Mouse (Mus musculus): Measurements from ENCODE around the gene Aldoc.

The Aldoc gene

DNA sequence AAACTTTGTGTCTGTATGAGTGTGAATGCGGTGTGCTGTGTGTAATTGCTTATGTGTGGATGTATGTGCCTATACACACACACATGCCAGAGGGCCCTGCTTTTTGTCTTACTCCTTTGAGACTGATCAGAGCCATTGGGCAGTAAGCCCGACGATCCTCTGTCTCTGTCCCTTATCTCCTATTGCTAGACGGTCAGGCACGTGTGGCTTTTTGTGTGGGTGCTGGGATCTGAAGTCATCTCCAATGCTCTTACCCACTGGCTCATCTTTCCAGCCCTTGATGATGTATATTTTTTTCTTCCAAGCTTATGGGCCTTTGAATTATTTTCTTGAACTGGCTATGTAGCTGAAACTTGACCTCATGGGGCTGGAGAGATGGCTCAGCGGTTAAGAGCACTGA, 32.1 kb downstream of the Aldoc start:
- in situ Hi-C loops (cut with MboI; ENCODE audit: low pct_unique_long_range_greater_than_20kb in 1 of 2, low sequenced_read_pairs in 2 of 2, unreplicated experiment in 1 of 2): no loop called here

DNA sequence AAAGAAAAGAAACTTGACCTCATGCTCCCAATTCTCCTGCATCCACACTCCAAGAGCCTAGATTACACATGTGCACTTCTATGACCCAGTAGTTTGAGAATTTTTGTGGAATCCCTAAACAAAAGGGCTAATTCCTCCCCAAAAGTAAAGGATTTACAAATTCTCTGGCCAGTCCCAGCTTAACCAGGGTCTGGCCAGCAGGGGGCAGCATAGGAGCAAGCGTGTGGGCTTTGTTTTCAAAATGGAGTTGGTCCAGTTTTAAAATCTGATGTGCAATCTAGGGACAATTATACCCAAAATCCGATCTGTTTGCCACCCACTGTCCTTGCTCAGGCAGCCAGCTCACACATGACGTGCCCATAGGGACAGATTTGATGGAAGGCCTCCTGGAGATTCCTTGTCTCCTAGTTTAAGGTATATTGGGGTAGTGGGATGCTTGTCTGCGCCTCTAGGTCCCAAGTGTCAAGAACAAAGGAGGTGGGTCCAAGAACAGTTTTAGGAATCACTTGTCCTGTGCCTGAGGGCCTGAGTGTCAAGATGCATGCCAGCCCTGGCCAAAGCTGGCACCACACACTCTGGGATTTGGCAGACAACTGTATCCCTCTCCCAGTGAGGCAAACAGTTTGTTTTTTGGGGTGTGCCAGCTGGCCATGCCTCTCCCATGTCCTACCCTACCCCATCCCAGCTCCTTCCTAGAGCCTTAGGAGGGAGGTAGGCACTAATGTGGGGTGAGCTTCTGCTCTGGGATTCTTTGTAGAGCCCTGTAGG, 32.9 kb downstream of the Aldoc start:
- in situ Hi-C loops (cut with MboI; ENCODE audit: low pct_unique_long_range_greater_than_20kb in 1 of 2, low sequenced_read_pairs in 2 of 2, unreplicated experiment in 1 of 2): no loop called here

DNA sequence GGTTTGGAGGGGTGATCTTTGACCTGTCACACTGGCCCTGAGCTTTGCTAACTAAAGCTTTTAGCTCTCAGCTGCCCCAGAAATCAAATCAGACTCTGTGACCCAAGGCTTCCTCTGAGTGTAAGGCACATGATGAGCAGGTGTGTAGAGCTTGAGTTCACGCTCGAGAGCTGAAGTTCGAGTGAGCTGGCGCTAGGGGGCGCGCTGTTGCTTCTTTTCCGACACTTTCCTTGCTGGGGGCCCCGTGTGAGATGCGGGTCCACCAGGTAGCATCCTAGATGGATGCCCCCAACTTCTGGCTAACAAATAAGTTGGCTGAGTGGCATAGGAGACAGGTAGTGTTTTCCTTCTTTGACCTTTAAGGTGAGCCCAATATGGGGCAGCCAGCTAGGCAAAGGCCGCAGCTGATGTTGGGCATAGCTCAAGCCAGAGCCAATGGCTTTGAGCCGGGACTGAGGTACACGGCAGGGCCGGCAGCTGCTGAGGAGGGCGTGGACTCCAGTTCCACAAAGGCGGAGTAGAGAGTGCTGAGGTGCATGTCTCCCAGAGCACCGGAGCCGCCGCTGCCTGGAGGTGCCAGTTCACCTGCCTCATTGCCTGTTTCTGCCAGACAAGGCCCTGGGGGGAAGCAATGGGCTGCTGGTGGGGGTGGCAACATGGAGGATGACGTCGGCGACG, 35.7 kb downstream of the Aldoc start:
- in situ Hi-C loops (cut with MboI; ENCODE audit: low pct_unique_long_range_greater_than_20kb in 1 of 2, low sequenced_read_pairs in 2 of 2, unreplicated experiment in 1 of 2): no loop called here

DNA sequence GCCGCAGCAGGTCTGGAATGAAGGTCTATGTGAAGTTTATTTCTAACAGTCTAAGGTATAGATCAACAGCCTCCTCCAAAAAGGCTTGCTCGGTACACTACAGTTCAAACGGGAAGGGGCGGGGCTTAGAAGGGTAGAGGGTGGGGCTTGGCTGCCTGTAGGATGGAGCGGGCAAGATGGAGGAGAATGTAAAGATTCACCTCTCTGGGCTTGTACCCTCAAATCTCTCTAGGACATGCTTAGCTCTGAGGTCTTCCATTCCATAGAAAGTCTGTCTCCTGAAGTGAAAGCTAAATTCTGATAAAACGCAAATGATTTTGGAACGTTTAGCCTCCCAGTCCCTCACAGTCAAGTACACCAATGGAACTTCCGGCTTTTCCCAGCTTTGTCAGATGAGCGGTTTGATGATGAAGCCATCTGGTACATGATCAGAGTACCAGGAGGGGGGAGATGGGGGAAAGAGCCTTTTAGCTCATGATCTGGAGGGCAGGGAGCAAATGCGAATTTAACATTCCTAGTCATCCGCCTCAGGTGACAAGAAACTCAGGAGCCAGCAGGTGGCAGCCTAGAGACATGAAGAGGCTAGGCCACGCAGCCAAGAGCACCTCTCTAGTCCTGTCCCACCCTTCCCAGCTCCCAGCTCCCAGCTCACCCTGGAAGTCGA, 37.5 kb downstream of the Aldoc start:
- in situ Hi-C loops (cut with MboI; ENCODE audit: low pct_unique_long_range_greater_than_20kb in 1 of 2, low sequenced_read_pairs in 2 of 2, unreplicated experiment in 1 of 2): loop anchor here in 1 of 2 experiments (5.0 kb wide), 2 partner anchors 42 to 82 kb away; no protein-coding TSS in a partner anchor

DNA sequence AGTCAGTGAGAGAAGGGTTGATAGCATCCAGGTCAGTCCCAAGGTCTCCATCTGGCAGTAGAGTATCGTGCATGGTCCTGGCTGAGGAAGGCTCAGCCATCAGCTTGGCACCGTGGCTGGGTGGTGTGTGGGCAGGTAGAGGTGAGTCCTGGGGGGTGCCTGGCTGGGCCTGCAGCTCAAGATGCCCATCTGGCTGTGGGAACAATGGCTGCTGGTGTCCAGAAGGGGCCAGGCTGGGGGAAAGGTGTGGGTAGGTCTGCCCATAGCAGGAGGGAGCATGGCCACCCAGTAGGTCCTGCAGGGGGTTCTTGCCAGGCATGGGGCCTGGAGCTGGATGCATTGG, 38.0 kb downstream of the Aldoc start:
- in situ Hi-C loops (cut with MboI; ENCODE audit: low pct_unique_long_range_greater_than_20kb in 1 of 2, low sequenced_read_pairs in 2 of 2, unreplicated experiment in 1 of 2): loop anchor here in 1 of 2 experiments (5.0 kb wide), 2 partner anchors 42 to 82 kb away; no protein-coding TSS in a partner anchor

DNA sequence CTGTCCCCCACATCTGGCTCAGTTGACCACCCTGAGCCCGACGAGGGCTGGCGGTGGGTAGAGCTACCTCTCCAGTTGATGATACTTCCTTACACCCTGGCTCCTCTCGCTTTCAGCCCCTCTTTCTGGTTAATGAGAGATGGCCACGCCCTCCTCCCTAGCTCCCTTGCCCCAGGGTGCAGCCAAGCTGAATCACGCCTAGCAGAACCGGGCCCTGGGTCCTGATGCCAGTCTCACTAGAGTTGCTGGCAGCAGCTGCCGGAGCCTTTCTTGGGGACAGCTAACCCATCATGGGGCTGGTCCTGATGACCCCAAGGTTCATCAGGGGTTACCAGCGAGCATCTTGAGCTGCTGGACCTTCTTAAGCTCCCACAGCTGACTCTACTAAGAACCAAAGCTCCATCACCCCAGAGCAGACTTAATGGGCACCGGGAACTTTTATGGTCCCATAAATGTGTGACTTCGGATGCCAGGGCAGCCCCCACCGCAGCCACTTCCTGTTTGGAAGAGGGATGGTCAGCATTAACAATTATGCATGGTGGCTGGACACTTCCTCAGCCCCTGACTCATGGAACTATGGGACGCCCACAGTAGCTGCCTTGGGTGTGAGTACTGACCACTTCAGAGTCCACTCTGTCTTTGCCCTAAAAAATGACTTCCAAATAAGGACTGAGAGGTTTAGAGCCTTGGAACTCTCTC, 40.7 kb downstream of the Aldoc start:
- in situ Hi-C loops (cut with MboI; ENCODE audit: low pct_unique_long_range_greater_than_20kb in 1 of 2, low sequenced_read_pairs in 2 of 2, unreplicated experiment in 1 of 2): loop anchor here in 1 of 2 experiments (5.0 kb wide), 2 partner anchors 39 to 79 kb away; no protein-coding TSS in a partner anchor

DNA sequence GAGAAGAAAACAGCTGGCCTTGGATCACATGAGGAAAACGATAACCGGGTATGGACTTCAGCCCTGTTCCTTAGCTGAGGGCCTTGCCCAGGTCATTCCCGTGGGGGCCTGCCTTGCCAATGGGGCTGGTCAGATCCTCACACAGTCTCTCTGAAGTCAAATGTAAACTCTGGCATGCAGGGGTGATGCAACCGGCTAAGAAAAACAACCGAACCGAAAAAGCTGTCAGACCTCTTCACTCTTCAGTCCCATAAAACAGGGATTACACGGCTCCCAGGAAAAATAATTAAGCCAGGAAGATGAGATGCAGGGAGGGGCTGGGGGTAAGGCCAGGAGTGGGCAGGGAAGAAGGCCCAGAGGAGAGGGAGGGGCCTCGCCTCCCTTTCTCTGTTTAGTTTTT, 41.3 kb downstream of the Aldoc start:
- in situ Hi-C loops (cut with MboI; ENCODE audit: low pct_unique_long_range_greater_than_20kb in 1 of 2, low sequenced_read_pairs in 2 of 2, unreplicated experiment in 1 of 2): loop anchor here in 1 of 2 experiments (5.0 kb wide), 2 partner anchors 38 to 78 kb away; no protein-coding TSS in a partner anchor

DNA sequence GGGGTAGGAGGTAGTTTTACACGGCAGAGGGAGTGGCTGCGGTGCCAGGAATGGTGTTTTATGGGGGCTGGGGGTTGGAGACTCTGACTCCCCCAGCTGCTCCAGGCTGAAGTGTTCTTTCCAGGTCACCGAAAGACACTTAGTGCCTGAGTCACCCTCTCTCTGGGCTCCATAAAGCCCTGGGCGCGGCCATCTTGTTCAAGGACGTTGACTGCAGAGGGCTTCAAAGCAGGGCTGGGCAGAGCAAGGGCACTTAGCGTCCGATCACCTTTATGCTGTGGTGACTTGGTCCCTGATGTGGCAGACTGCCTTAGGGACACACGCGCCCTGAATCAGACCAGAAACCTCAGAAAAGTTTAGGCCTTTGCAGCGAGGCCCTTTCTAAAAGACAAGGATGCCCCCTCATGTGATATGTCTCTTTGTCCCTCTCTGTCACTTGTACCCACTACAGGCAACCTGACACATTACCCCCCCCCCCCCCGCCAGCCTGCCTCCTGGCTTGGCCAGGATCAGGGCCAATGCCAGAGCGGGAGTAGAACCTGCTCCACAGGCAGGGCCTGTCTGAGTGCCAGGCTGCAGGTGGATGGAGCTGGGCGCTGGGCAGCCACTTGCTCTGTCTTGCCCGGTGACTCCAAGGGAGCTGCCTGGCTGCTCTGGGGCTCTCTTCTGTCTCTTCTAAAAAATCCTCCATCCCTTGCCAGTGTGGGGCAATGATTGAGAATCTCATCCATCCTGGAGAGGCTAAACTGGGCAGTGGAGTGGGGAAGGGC, 44.9 kb downstream of the Aldoc start:
- in situ Hi-C loops (cut with MboI; ENCODE audit: low pct_unique_long_range_greater_than_20kb in 1 of 2, low sequenced_read_pairs in 2 of 2, unreplicated experiment in 1 of 2): no loop called here

DNA sequence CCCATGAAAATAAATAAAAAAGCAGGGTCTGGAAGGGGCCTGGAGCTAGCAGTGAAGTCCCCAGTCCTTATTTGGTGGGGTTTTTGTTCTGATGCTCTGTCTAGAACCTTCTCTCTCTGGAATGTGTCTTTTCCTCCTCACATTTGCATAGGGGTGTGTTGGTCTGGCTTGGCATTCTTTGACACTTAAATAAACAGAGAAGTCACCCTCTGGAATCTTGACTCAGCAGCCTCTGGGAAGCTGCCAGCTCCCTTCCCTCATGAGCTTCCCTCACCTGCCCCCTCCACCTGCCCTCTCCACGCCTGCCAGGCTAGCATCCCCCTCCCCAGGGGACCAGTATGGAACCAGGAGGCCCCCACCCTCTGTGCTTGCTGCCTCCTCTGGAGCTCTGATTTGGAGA, 47.6 kb downstream of the Aldoc start:
- in situ Hi-C loops (cut with MboI; ENCODE audit: low pct_unique_long_range_greater_than_20kb in 1 of 2, low sequenced_read_pairs in 2 of 2, unreplicated experiment in 1 of 2): no loop called here

DNA sequence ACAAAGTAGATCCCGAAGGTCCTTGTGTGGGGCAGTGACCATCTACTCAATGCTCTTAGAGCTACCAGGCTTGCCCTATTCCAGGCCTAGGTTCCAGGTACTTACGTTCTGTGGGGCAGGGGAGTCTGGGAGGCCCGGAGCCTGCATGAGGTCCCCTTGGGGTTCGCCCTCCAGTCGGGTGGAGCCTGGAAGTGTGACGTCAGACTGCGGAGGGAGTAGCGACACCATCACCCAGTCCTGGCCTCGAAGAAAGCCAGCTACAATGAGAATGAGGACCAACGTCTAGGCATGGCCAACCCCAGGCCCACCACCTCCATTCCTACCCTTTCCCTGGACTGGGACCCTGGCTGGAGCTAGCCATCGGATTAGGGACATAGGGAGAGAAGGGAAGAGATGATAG, 48.9 kb downstream of the Aldoc start:
- in situ Hi-C loops (cut with MboI; ENCODE audit: low pct_unique_long_range_greater_than_20kb in 1 of 2, low sequenced_read_pairs in 2 of 2, unreplicated experiment in 1 of 2): no loop called here

DNA sequence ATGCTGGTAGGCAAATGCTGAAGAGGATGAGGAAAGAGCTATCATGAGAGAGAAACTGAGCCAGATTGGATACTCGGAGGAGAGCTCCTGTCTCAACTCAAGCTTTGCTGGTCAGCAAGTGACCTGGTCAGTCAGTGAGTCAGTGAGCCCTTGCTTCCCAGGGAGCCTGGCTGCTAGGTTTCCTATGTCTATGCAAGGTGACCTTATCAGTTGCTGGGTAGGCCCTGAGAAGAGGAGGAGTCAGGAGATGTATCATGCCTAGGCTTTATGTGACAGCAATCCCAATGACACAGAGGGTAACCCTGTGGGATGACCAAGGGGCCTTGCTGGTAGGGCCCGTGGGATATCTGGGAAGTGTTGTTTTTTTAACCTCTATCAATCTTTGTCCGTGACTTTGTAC, 49.4 kb downstream of the Aldoc start:
- in situ Hi-C loops (cut with MboI; ENCODE audit: low pct_unique_long_range_greater_than_20kb in 1 of 2, low sequenced_read_pairs in 2 of 2, unreplicated experiment in 1 of 2): no loop called here

DNA sequence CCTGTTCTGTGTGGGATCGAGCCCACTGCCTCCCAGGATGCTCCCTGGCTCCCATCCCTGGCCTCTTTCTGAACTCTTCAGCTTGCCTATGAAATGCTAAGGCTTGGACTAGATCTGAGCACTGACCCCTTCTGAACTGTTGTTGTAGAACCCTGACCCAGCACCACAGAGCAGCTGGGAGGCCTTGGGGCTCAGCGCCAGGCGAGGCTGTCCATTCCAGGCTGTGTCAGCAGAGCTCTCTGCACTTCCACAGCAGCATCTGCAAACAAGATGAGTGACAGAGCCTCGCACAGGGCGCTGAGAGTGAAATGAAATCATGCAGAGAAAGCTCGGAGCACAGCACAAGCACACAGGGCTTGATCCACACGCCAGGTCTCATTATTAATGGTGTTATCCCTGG, 49.8 kb downstream of the Aldoc start:
- in situ Hi-C loops (cut with MboI; ENCODE audit: low pct_unique_long_range_greater_than_20kb in 1 of 2, low sequenced_read_pairs in 2 of 2, unreplicated experiment in 1 of 2): no loop called here

DNA sequence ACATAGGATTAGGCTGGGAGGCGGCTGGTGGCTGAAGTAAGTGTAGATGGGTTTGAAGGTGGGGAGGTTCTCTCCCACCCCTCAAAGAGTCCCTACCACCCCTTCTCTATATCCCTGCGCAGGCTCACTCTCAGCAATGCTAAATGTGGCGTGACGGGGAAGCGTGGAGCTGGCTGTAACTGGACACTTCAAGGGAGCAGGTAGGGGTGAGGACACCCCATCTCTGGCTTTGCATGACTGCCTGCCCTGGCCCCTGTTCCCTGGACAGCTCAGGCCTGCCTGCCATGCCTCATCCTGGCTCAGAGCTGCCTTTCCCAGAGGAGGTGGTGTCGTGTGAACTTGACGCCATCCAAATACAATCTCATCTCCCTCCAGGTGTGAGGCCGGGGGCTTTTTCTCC, 51.4 kb downstream of the Aldoc start:
- in situ Hi-C loops (cut with MboI; ENCODE audit: low pct_unique_long_range_greater_than_20kb in 1 of 2, low sequenced_read_pairs in 2 of 2, unreplicated experiment in 1 of 2): no loop called here
